Mouse (Mus musculus) midbrain, postnatal 0 days (tissue): ENCODE measurements around the gene Cngb1. TPM values are rescaled to one million over a fixed set of nuclear protein-coding genes. Genes with fewer than 3 reads are reported as not detected.

ENCODE experiments used
- ATAC-seq: fragments of 200-750 bp; cut with Nextera tagmentation; 2 replicates; pipeline ENCODE4 v1.8.0; 2017; ENCODE audit warnings: moderate number of reproducible peaks, mild to moderate bottlenecking, moderate TSS enrichment, moderate library complexity; ENCODE audit not compliant: low FRiP score
- DNase-seq: peaks from one replicate; pipeline ENCODE4 v3.0.0-alpha.2; 2015; ENCODE audit warnings: low spot score
- H3K27ac ChIP-seq: fragments of 300-500 bp; sonication (generic); 2 replicates; pipeline ENCODE4 v1.5.1; 2014; ENCODE audit warnings: low read depth, mild to moderate bottlenecking, low read length, mixed read lengths
- H3K27me3 ChIP-seq: fragments of 300-500 bp; sonication (generic); 2 replicates; pipeline ENCODE4 v1.6.1; 2014; ENCODE audit warnings: low read length, control low read depth, mixed read lengths; ENCODE audit not compliant: insufficient read depth
- H3K36me3 ChIP-seq: fragments of 300-500 bp; sonication (generic); 2 replicates; pipeline ENCODE4 v1.6.1; 2014; ENCODE audit warnings: low read length, control low read depth, mixed read lengths; ENCODE audit not compliant: insufficient read depth
- H3K4me1 ChIP-seq: fragments of 300-500 bp; sonication (generic); 2 replicates; pipeline ENCODE4 v1.6.1; 2014; ENCODE audit warnings: mild to moderate bottlenecking, control low read depth, antibody characterized with exemption, low read length, mixed read lengths; ENCODE audit not compliant: insufficient read depth
- H3K4me2 ChIP-seq: fragments of 300-500 bp; sonication (generic); 2 replicates; pipeline ENCODE4 v1.6.1; 2014; ENCODE audit warnings: low read depth, mild to moderate bottlenecking, low read length, mixed read lengths; ENCODE audit not compliant: poor library complexity, severe bottlenecking
- H3K4me3 ChIP-seq: fragments of 300-500 bp; sonication (generic); 2 replicates; pipeline ENCODE4 v1.5.1; 2014; ENCODE audit warnings: low read depth, mild to moderate bottlenecking, low read length, moderate library complexity
- H3K9ac ChIP-seq: fragments of 300-500 bp; sonication (generic); replicated peaks from 2 replicates; pipeline ENCODE4 v1.6.1; 2014; ENCODE audit warnings: mild to moderate bottlenecking, low read length, moderate library complexity, mixed read lengths; ENCODE audit not compliant: poor library complexity, severe bottlenecking
- H3K9me3 ChIP-seq: fragments of 300-500 bp; sonication (generic); 2 replicates; pipeline ENCODE4 v1.6.1; 2016; ENCODE audit warnings: low read length, control low read depth
- CTCF ChIP-seq: IDR thresholded peaks from 2 replicates; pipeline ENCODE4 v1.5.1; 2016; ENCODE audit warnings: antibody characterized with exemption, mild to moderate bottlenecking
- WGBS: fragments of 180-500 bp; shearing (Covaris S2); extraction: QIAGEN DNeasy Blood & Tissue Kit; methylation state at CpG from one replicate; pipeline ENCODE4 v1.1.7; 2014; 5-methylcytosine and 5-hydroxymethylcytosine counted together
- polyA plus RNA-seq: library from polyadenylated mRNA; unstranded; fragments of >200 nt; fragmentation: Nextera tagmentation; extraction: Ambion mirVana; gene quantifications from 2 replicates; pipeline ENCODE4 v1.2.1, GENCODE M21; 2015
- total RNA-seq: library from RNA; depleted of rRNA; stranded (reverse); fragments of >200 nt; gene quantifications from 2 replicates; pipeline ENCODE4 v1.2.3, GENCODE M21; 2014; rRNA removed

The Cngb1 gene
- total and polyA plus RNA-seq, 2 experiments from 2014 or later: 0.38 to 0.79 TPM

GRCm38 (mm10) chr8:95191497-95192175, 114.7 kb downstream of the Cngb1 start:
- Histone ChIP-seq H3K27ac (no peak overlapping the region), H3K4me1 (no peaks in the 10 kb centered on the region), H3K36me3 (no peaks in the 10 kb centered on the region; the same call in 1 of the 2 replicates), H3K4me3 (no peak overlapping the region), H3K9me3 (no peaks in the 10 kb centered on the region), H3K9ac (no peak overlapping the region), H3K4me2 (no peak overlapping the region), H3K27me3 (no peaks in the 10 kb centered on the region)
- no peak for ATAC-seq
- WGBS: 86% methylated on average over 9 of the region's 9 CpGs
- TF ChIP-seq CTCF: no peak
- DNase-seq: no peak

Other genes starting within 250 kb of the Cngb1 start
- 53.7 and 61.6 TPM in 2 replicates for gene Katnb1, start 225.4 kb downstream of the Cngb1 start, total RNA-seq
- gene Katnb1, start 225.4 kb downstream of the Cngb1 start, polyA plus RNA-seq: 52.5 and 56.7 TPM in 2 replicates
- gene Kifc3, start 103.8 kb downstream of the Cngb1 start, total RNA-seq: 57.0 and 60.6 TPM in 2 replicates
- 37.3 and 38.9 TPM in 2 replicates for gene Kifc3, start 103.8 kb downstream of the Cngb1 start, polyA plus RNA-seq
- 0.77 and 1.1 TPM in 2 replicates for gene Tepp, start 4.0 kb upstream of the Cngb1 start, total RNA-seq
- gene Tepp, start 4.0 kb upstream of the Cngb1 start, polyA plus RNA-seq: 2.5 and 3.7 TPM in 2 replicates
- gene Zfp319, start 25.4 kb upstream of the Cngb1 start, total RNA-seq: 20.1 and 21.4 TPM in 2 replicates
- 11.2 and 11.7 TPM in 2 replicates for gene Zfp319, start 25.4 kb upstream of the Cngb1 start, polyA plus RNA-seq
- 65.8 and 87.0 TPM in 2 replicates for gene Usb1, start 25.7 kb upstream of the Cngb1 start, total RNA-seq
- gene Usb1, start 25.7 kb upstream of the Cngb1 start, polyA plus RNA-seq: 28.9 and 30.1 TPM in 2 replicates
- gene Mmp15, start 45.7 kb upstream of the Cngb1 start, total RNA-seq: 52.9 and 59.1 TPM in 2 replicates
- 12.9 and 13.7 TPM in 2 replicates for gene Mmp15, start 45.7 kb upstream of the Cngb1 start, polyA plus RNA-seq
- 71.9 and 80.4 TPM in 2 replicates for gene Cfap20, start 128.3 kb upstream of the Cngb1 start, total RNA-seq
- 119 and 129 TPM in 2 replicates for gene Cfap20, start 128.3 kb upstream of the Cngb1 start, polyA plus RNA-seq
- gene Csnk2a2, start 183.5 kb upstream of the Cngb1 start, total RNA-seq: 19.8 and 28.1 TPM in 2 replicates
- 8.1 and 9.6 TPM in 2 replicates for gene Csnk2a2, start 183.5 kb upstream of the Cngb1 start, polyA plus RNA-seq
- gene Ccdc113, start 227.5 kb upstream of the Cngb1 start, total RNA-seq: 3.2 and 4.0 TPM in 2 replicates
- 2.7 and 4.0 TPM in 2 replicates for gene Ccdc113, start 227.5 kb upstream of the Cngb1 start, polyA plus RNA-seq